Mouse (Mus musculus) granulocyte monocyte progenitor cell, adult 5-6 weeks (primary cell): ENCODE measurements around the gene Helz. TPM values are rescaled to one million over a fixed set of nuclear protein-coding genes. Genes with fewer than 3 reads are reported as not detected.

Experiments used
- ATAC-seq: replicated peaks from 2 replicates; pipeline ENCODE4 v1.8.0; 2016; ENCODE audit warnings: mild to moderate bottlenecking, moderate TSS enrichment, inconsistent platforms; ENCODE audit not compliant: poor library complexity, severe bottlenecking
- total RNA-seq, 2 experiments: library from RNA; stranded (forward) in 1 of 2; stranded (reverse) in 1 of 2; fragments of 200-712, 200-1000 nt in 1 of 2; fragments of >200 nt in 1 of 2; fragmentation: Nextera tagmentation in 1 of 2; gene quantifications; 2 replicates each; pipeline ENCODE4 v1.2.3; 2014 to 2017

Gene Helz
- total RNA-seq, 2 experiments from 2014 or later, result 13.6 to 36.7 TPM

DNA sequence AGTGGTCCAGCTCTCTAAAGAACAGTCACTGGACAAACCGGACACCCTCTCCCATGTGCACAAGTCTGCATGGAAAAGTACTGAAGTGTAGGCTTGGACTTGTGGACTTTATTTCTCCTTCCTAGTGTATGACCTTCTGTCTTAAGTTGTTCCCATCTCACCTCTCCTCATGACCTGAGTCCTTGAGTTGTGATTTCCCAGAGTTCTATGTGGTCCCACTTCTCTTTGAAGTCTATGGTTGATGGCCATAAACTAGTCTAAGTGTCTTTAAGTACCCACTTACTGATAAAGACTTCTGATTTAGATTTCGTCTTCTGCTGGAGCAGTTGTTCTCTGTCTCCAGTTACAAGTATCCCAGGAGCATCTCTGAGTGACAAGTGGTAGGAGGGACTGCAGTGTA, 119.8 kb downstream of the Helz start:
- ATAC-seq, result no peak

GRCm38 (mm10) chr11:107668223-107668622, 120.5 kb downstream of the Helz start:
- no peak for ATAC-seq

GRCm38 (mm10) chr11:107668977-107669376, 121.2 kb downstream of the Helz start:
- ATAC-seq, result no peak

GRCm38 (mm10) chr11:107674006-107674405, 126.3 kb downstream of the Helz start:
- ATAC-seq, result no peak

DNA sequence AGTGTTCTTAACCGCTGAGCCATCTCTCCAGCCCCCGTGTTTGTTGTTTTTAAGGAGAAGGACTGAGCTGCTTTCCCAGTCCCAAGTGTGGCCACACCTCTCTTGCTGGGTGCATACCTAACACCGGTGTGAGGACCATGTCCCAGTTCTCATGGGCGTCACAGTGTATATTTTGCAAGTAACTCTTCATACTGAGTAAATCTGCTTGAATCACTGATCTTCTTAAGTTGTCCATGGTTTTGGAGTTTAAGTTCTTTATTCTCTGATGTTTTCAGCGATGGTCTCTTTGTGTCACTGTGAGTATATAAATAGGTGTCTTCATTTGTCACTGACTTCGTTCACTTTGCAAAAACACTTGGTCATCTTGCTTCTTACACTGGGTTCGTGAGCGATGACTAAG, 126.9 kb downstream of the Helz start:
- no peak for ATAC-seq

DNA sequence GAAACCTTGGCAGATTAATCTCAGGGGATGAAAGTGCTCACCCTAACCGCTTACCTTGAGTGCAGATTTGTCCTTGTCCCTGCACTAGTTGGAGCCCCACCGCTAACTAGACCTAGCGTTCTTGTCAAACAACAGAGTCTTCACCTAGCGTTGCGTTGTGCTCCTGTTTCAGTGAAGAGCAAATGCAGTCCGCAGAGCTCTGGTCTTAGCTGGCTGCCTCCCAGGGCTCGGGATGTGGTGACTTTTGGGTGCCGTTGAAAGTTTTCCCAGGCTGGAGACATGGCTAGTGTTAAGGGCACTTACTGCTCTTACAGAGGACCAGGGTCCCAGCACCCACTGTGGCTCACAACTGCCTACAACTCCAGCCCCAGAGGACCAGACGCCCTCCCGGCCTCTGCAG, 127.5 kb downstream of the Helz start:
- ATAC-seq, result no peak

GRCm38 (mm10) chr11:107676207-107676940, 128.6 kb downstream of the Helz start:
- ATAC-seq, result peak; percentile 53; the same call in 1 of the 2 replicates

GRCm38 (mm10) chr11:107682694-107683355, 135.1 kb downstream of the Helz start:
- ATAC-seq, result no peak

- no peak for ATAC-seq
Observed at GRCm38 (mm10) chr11:107683544-107684465, 136.1 kb downstream of the Helz start.

DNA sequence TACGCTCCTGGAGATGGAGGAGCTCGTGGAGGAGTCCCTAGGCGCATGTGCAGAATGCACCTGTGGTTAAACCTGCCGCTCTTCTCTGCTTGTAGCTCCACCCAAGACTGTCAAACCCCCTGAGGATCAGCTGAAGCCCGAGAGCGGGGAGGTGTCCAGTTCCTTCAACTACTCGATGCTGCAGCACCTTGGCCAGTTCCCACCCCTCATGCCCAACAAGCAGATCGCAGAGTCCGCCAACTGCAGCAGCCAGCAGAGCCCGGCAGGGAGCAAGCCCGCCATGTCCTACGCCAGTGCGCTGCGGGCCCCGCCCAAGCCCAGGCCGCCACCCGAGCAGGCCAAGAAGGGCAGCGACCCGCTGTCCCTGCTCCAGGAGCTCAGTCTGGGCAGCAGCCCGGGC, 138.6 kb downstream of the Helz start:
- no peak for ATAC-seq

- ATAC-seq, result no peak
Observed at GRCm38 (mm10) chr11:107688480-107688879, 140.8 kb downstream of the Helz start.

DNA sequence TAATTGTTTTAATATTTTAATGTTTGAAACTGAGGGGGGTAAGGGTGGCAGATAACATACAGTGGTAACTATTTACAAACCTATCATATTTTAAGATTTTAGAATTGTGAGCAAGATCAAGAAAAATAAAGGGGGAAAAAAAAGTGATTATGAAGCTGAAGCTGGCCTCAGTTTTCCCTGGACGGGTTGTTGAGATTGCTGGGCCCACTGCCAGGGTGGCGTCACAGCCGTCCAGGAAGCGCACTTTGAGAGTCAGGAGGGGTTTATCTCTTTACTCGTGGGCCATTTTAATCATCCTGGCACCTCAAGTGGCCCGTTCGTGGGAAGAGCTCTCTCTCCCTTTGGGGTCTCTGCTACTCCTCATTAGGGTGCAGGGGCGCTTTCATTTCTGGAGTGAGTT, 143.8 kb downstream of the Helz start:
- no peak for ATAC-seq

DNA sequence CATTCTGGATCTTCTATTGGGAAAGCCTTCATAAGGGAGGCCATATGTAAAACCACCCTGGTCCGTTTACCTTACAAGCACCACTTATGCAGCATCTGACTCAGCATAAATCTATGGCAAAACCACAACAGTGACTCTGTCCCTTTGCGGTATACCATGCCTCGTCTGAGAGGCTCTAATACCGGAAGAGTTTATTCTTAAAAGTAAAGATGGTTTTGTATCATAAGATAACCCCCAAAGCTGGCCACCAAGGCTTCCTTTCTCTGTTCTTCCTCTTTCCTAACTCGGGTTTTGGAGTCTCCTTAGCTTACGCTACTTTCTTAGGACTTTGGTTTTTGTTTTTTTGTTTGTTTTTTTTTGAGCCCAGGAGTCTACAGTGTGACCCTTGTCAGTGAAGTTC, 145.6 kb downstream of the Helz start:
- ATAC-seq, result peak; percentile 93

GRCm38 (mm10) chr11:107699967-107700366, 152.2 kb downstream of the Helz start:
- ATAC-seq, result peak; percentile 62

DNA sequence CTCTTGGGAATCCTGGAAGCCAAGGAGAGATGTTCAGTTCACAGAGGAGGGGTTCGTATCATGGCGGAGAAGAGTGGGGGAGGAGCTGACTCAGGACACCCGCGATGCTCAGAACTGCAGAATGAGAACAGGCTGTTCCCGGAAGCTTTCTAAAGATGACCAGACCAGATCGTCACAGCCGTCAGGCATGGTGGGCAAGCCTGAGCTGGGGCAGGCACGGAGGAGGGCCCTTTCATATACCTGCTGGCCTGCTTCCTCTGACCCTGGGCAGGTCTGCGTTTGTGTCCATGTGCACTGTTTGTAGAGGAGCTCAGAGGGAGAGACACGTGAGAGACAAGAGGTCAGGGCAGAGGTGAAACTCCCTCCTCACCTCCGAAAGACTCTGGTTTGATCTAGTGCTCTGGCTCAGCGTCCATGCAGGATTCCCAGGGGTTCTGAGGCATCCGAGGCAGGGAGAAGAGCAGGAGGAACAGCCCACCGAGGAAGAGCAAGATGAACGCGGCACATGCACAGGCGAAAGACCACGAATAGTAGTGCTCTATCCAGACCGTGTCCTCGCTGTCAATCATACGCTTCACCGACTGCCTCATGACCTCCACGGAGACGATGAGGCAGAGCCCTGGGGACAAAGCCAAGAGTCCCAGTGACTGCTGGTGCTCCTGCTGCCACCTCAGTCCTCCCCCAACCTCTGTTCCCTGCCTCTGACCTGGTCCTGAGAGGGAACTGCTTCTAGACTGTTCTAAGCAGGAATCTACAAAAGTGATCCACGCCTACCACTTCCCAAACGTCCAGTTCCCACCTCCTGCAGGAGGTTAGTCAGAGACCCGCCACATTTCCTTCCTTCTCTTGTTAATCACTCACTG, 155.8 kb downstream of the Helz start:
- no peak for ATAC-seq

- ATAC-seq, result no peak
Observed at GRCm38 (mm10) chr11:107705060-107705459, 157.3 kb downstream of the Helz start.

GRCm38 (mm10) chr11:107705476-107706074, 157.8 kb downstream of the Helz start:
- no peak for ATAC-seq

DNA sequence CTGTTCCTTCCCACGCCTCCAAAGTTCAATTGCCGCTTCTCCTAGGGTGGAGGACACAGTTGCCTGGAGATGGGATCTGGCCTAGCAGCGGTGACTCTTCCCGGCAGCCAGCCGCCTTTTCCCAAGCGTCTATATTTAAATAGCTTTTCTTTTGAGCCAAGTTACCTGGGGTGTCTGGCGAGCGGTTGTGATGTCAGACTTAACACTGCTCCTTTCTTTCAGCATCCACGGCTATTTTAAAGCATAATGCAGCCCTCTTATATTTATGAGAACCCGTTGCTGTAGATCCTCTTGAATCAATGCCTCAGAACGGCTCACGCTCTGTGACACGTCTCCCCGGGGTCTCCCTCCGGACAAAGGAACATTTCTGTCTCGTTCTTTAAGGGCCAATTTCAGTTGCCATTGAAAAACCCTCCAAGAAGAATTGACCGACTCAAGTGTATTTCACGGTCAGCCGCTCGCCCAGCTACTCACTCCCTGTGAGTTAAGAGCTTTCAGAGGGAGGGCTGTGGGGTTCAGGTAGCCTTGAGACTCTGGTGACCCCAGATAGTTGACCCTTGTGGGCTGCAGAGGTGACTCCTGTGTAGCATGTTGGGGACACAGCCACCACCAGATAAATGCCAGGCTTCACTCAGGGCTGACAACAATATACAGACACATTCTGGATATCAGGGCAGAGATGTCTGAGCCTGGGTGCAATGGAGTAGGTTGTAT, 160.3 kb downstream of the Helz start:
- ATAC-seq, result no peak

DNA sequence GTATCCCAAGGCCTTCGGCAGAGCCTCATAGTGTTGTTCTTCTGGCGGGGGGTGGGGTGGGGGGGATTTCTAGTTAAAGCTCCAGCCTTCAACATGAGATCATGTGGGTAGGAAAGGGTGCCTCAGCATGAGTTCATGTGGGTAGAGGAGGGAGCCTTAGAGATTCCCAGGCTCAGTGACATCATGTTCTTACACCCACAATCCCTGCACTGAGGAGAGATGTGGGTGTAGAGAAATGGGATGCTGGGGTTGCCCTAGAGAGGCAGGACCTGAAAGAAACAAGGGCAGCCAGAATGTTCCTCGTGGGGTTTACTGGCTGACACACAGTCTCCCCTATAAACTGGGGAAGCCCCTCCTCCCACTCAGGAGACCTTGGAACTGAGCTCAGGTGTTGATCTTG, 162.6 kb downstream of the Helz start:
- ATAC-seq, result no peak
